Mouse (Mus musculus) spleen, adult 2 months (tissue): Measurements from ENCODE around the gene Glyat.

ENCODE experiments used
- CTCF ChIP-seq: fragments of 200-500 bp; IDR thresholded peaks from 2 replicates; pipeline ENCODE4 v1.5.1; 2011; ENCODE audit warnings: mild to moderate bottlenecking, inconsistent platforms; ENCODE audit not compliant: insufficient read depth, insufficient read length, insufficient replicate concordance; ENCODE audit errors: extremely low read depth
- POLR2A ChIP-seq: fragments of 200-500 bp; IDR thresholded peaks from 2 replicates; pipeline ENCODE4 v1.6.1; 2011; ENCODE audit warnings: low read depth, low read length, inconsistent platforms

DNA sequence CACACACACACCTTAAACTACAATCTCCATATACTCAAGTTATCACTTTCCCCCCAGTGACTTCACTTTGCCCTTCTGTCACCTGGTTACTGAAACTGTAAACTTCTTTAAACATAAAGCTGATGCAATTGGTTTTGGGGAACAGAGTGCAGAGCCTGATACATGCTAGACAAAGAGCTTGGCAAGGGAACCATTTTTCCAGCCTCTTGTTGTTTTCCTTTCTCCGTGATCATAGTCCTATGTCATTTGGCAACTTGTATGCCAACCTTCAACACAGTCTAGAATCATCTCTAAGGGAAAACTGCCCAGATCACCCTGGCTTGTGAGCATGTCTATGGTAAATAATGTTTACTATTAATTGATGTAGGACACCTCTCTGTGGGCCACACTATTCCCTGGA is 4.9 kb downstream of the Glyat start:
- no peak for TF ChIP-seq CTCF
- TF ChIP-seq POLR2A = no peak
